Mouse (Mus musculus) G1E (cell line): Measurements from ENCODE around the gene Itga5. TPM values are rescaled to one million over a fixed set of nuclear protein-coding genes. Genes with fewer than 3 reads are reported as not detected.

Experiments
- ATAC-seq: 2 replicates; pipeline ENCODE4 v1.8.0; 2016; ENCODE audit warnings: mild to moderate bottlenecking; ENCODE audit not compliant: insufficient number of reproducible peaks, poor library complexity, low FRiP score, severe bottlenecking; ENCODE audit errors: extremely low read depth
- DNase-seq: peaks from one replicate; pipeline ENCODE4 v3.0.0; 2012; ENCODE audit warnings: low spot score
- H3K27me3 ChIP-seq: 2 replicates; pipeline ENCODE4 v1.6.1; 2012; ENCODE audit warnings: mild to moderate bottlenecking, low read length, inconsistent platforms; ENCODE audit not compliant: insufficient read depth
- H3K36me3 ChIP-seq: replicated peaks from 2 replicates; pipeline ENCODE3; 2012; ENCODE audit warnings: mild to moderate bottlenecking, inconsistent platforms
- H3K4me1 ChIP-seq: 2 replicates; pipeline ENCODE4 v1.6.1; 2012; ENCODE audit warnings: low read depth, low read length, inconsistent platforms, mixed read lengths; ENCODE audit not compliant: insufficient read depth
- H3K4me3 ChIP-seq: 2 replicates; pipeline ENCODE4 v1.5.1; 2012; ENCODE audit warnings: low read depth, mild to moderate bottlenecking, inconsistent platforms, low read length, moderate library complexity, mixed read lengths
- H3K9me3 ChIP-seq: replicated peaks from 2 replicates; pipeline ENCODE4 v1.6.1; 2012; ENCODE audit warnings: inconsistent platforms
- CTCF ChIP-seq: IDR thresholded peaks from 2 replicates; pipeline ENCODE4 v1.5.1; 2012; ENCODE audit warnings: low read depth, low read length, inconsistent platforms, mixed read lengths
- GATA1 ChIP-seq: IDR thresholded peaks from 2 replicates; pipeline ENCODE4 v1.6.1; 2012; ENCODE audit warnings: borderline replicate concordance, low read length, inconsistent platforms, mixed read lengths
- GATA2 ChIP-seq: IDR thresholded peaks from 2 replicates; pipeline ENCODE4 v1.6.1; 2012; ENCODE audit warnings: low read depth, low read length, inconsistent platforms, borderline replicate concordance
- POLR2AphosphoS5 ChIP-seq: IDR thresholded peaks from 2 replicates; pipeline ENCODE4 v1.6.1; 2012; ENCODE audit warnings: low read depth, low read length, inconsistent platforms; ENCODE audit not compliant: insufficient replicate concordance
- TAL1 ChIP-seq: conservative IDR thresholded peaks from 2 replicates; pipeline ENCODE4 v1.6.1; 2012; ENCODE audit warnings: low read depth, low read length, inconsistent platforms, mixed read lengths
- polyA plus RNA-seq: library from polyadenylated mRNA; stranded (reverse); fragments of >175 nt; gene quantifications from 2 replicates; pipeline ENCODE4 v1.2.3, GENCODE M21; 2012
- total RNA-seq, 2 experiments: library from RNA; stranded (forward) in 1 of 2; stranded (reverse) in 1 of 2; fragments of 200-1000 nt in 1 of 2; fragments of >200 nt in 1 of 2; fragmentation: Nextera tagmentation in 1 of 2; gene quantifications; 2 replicates each; pipeline ENCODE4 v1.2.3; 2014 to 2017

The Itga5 gene
- total and polyA plus RNA-seq, 3 experiments: 0.11 to 0.62 TPM; not detected in 1

DNA sequence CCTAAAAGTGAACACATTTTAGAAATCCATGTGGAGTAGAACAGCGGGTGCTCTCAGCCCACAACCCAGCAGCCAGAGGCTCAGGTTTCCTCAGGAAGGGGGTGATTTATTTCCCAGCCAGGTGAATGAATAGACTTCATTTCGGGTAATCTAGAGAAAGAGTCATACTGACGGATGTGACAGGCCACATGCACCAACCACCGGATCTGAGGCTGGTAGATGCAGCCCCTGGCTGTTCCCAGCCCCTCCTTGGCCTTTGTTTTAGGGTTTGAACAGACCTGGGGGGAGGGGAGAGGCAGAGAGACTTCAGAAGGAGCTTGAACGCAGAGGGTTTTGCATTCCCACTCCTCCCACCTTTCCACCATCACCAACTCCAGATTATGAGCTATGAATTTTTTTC, 70.7 kb downstream of the Itga5 start:
- DNase-seq: no peak
- TF ChIP-seq GATA1: no peak
- TF ChIP-seq POLR2AphosphoS5: no peak
- TF ChIP-seq TAL1: no peak
- TF ChIP-seq GATA2: no peak
- TF ChIP-seq CTCF: no peak
- no peak for ATAC-seq
- no peaks in the 10 kb centered on the region for H3K27me3 ChIP-seq
- H3K4me3 ChIP-seq: no peak overlapping the region
- H3K36me3 ChIP-seq: peaks cover 95% of the 10 kb centered on the region
- no peaks in the 10 kb centered on the region for H3K9me3 ChIP-seq
- no peaks in the 10 kb centered on the region for H3K4me1 ChIP-seq

DNA sequence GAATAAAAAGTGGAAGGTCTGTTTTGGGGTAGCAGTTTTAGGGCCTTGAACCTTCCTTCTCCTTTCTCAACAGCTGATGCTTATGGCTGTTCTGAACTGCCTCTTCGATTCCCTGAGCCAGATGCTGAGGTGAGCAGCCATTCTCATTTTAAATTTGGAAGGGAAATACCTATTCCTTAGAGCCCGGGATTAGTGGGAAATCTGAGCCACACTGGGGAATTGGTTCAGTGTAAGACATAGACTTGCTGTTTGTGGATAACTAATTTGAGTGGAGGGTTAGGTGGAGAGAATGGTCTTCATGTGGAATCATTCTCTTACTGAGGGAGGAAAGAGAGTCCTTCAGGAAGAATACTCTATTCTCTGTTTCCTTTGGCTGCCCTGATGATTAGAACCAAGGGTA, 71.9 kb downstream of the Itga5 start:
- ATAC-seq (no peak), DNase-seq (no peak)
- TF ChIP-seq CTCF: no peak
- no peak for TF ChIP-seq GATA1
- no peak for TF ChIP-seq TAL1
- TF ChIP-seq POLR2AphosphoS5: no peak
- TF ChIP-seq GATA2: no peak
- Histone ChIP-seq H3K27me3 (no peaks in the 10 kb centered on the region), H3K4me3 (no peak overlapping the region), H3K9me3 (no peaks in the 10 kb centered on the region), H3K36me3 (peaks cover 95% of the 10 kb centered on the region), H3K4me1 (no peaks in the 10 kb centered on the region; the same call in 1 of the 2 replicates)

Other genes with a start within 250 kb of the Itga5 start
- gene Smug1, start 199.7 kb downstream of the Itga5 start, total RNA-seq (2014; fragmentation: Nextera tagmentation): 7.8 and 10.6 TPM in 2 replicates
- gene Smug1, start 199.7 kb downstream of the Itga5 start, total RNA-seq (2017): 9.0 and 11.3 TPM in 2 replicates
- 3.6 and 5.0 TPM in 2 replicates for gene Smug1, start 199.7 kb downstream of the Itga5 start, polyA plus RNA-seq
- 261 and 300 TPM in 2 replicates for gene Cbx5, start 126.9 kb downstream of the Itga5 start, total RNA-seq (2014; fragmentation: Nextera tagmentation)
- gene Cbx5, start 126.9 kb downstream of the Itga5 start, total RNA-seq (2017): 215 and 278 TPM in 2 replicates
- 7.0 and 9.5 TPM in 2 replicates for gene Cbx5, start 126.9 kb downstream of the Itga5 start, polyA plus RNA-seq
- gene Hnrnpa1, start 126.3 kb downstream of the Itga5 start, total RNA-seq (2014; fragmentation: Nextera tagmentation): 379 and 391 TPM in 2 replicates
- 797 and 984 TPM in 2 replicates for gene Hnrnpa1, start 126.3 kb downstream of the Itga5 start, total RNA-seq (2017)
- gene Hnrnpa1, start 126.3 kb downstream of the Itga5 start, polyA plus RNA-seq: 143 and 212 TPM in 2 replicates
- gene Nfe2, start 108.4 kb downstream of the Itga5 start, total RNA-seq (2014; fragmentation: Nextera tagmentation): 254 and 313 TPM in 2 replicates
- 177 TPM in 2 replicates for gene Nfe2, start 108.4 kb downstream of the Itga5 start, total RNA-seq (2017)
- gene Nfe2, start 108.4 kb downstream of the Itga5 start, polyA plus RNA-seq: 151 and 155 TPM in 2 replicates
- gene Copz1, start 94.0 kb downstream of the Itga5 start, total RNA-seq (2014; fragmentation: Nextera tagmentation): 494 and 507 TPM in 2 replicates
- gene Copz1, start 94.0 kb downstream of the Itga5 start, total RNA-seq (2017): 182 and 184 TPM in 2 replicates
- 72.4 and 97.2 TPM in 2 replicates for gene Copz1, start 94.0 kb downstream of the Itga5 start, polyA plus RNA-seq
- not detected in 2 replicates for gene Gpr84, start 56.2 kb downstream of the Itga5 start, total RNA-seq (2014; fragmentation: Nextera tagmentation)
- not detected in 2 replicates for gene Gpr84, start 56.2 kb downstream of the Itga5 start, total RNA-seq (2017)
- not detected in 2 replicates for gene Gpr84, start 56.2 kb downstream of the Itga5 start, polyA plus RNA-seq
- gene Zfp385a, start 26.7 kb downstream of the Itga5 start, total RNA-seq (2014; fragmentation: Nextera tagmentation): 74.3 and 92.9 TPM in 2 replicates
- gene Zfp385a, start 26.7 kb downstream of the Itga5 start, total RNA-seq (2017): 2.0 TPM in 2 replicates
- gene Zfp385a, start 26.7 kb downstream of the Itga5 start, polyA plus RNA-seq: 483 and 546 TPM in 2 replicates
- gene Gtsf1, start 63.7 kb upstream of the Itga5 start, total RNA-seq (2014; fragmentation: Nextera tagmentation): not detected in 2 replicates
- gene Gtsf1, start 63.7 kb upstream of the Itga5 start, total RNA-seq (2017): not detected in 2 replicates
- not detected in 2 replicates for gene Gtsf1, start 63.7 kb upstream of the Itga5 start, polyA plus RNA-seq
- not detected in 2 replicates for gene Gtsf2, start 81.7 kb upstream of the Itga5 start, total RNA-seq (2014; fragmentation: Nextera tagmentation)
- not detected in 2 replicates for gene Gtsf2, start 81.7 kb upstream of the Itga5 start, total RNA-seq (2017)
- not detected in 2 replicates for gene Gtsf2, start 81.7 kb upstream of the Itga5 start, polyA plus RNA-seq
- 11.6 and 12.6 TPM in 2 replicates for gene Nckap1l, start 87.0 kb upstream of the Itga5 start, total RNA-seq (2014; fragmentation: Nextera tagmentation)
- 21.1 and 21.5 TPM in 2 replicates for gene Nckap1l, start 87.0 kb upstream of the Itga5 start, total RNA-seq (2017)
- 1.8 and 3.9 TPM in 2 replicates for gene Nckap1l, start 87.0 kb upstream of the Itga5 start, polyA plus RNA-seq
- 2.6 and 3.1 TPM in 2 replicates for gene Pde1b, start 136.3 kb upstream of the Itga5 start, total RNA-seq (2014; fragmentation: Nextera tagmentation)
- gene Pde1b, start 136.3 kb upstream of the Itga5 start, total RNA-seq (2017): 1.5 and 1.9 TPM in 2 replicates
- gene Pde1b, start 136.3 kb upstream of the Itga5 start, polyA plus RNA-seq: 0.92 and 1.3 TPM in 2 replicates
- not detected in 2 replicates for gene Ppp1r1a, start 171.2 kb upstream of the Itga5 start, total RNA-seq (2014; fragmentation: Nextera tagmentation)
- not detected in 2 replicates for gene Ppp1r1a, start 171.2 kb upstream of the Itga5 start, total RNA-seq (2017)
- gene Ppp1r1a, start 171.2 kb upstream of the Itga5 start, polyA plus RNA-seq: not detected in 2 replicates
- not detected in 2 replicates for gene Glycam1, start 198.3 kb upstream of the Itga5 start, total RNA-seq (2014; fragmentation: Nextera tagmentation)
- gene Glycam1, start 198.3 kb upstream of the Itga5 start, total RNA-seq (2017): not detected in 2 replicates
- gene Glycam1, start 198.3 kb upstream of the Itga5 start, polyA plus RNA-seq: not detected in 2 replicates